Mouse (Mus musculus) myocyte (in vitro differentiated cells): ENCODE data around the gene Nelfb. TPM values are rescaled to one million over a fixed set of nuclear protein-coding genes. Genes with fewer than 3 reads are reported as not detected.
A peak's percentile ranks its signal among the peaks of the same experiment; 100 is the strongest.

Experiments
- H3K27me3 ChIP-seq: one replicate; pipeline ENCODE4 v1.6.1; 2011; ENCODE audit not compliant: control insufficient read depth, insufficient read depth, insufficient read length
- H3K36me3 ChIP-seq: one replicate; pipeline ENCODE4 v1.6.1; 2011; ENCODE audit not compliant: control insufficient read depth, insufficient read depth
- H3K4me2 ChIP-seq: one replicate; pipeline ENCODE4 v1.6.1; 2011; ENCODE audit warnings: low read depth, control low read depth
- H3K4me3 ChIP-seq: one replicate; pipeline ENCODE4 v1.5.1; 2011; ENCODE audit warnings: mild to moderate bottlenecking, control low read depth, moderate library complexity
- H3K79me2 ChIP-seq: one replicate; pipeline ENCODE4 v1.6.1; 2011; ENCODE audit not compliant: control insufficient read depth, insufficient read depth
- H3ac ChIP-seq: one replicate; pipeline ENCODE4 v1.6.1; 2011; ENCODE audit not compliant: control insufficient read depth, insufficient read length
- CEBPB ChIP-seq: IDR thresholded peaks from 2 replicates; pipeline ENCODE4 v1.6.1; 2011; ENCODE audit warnings: mild to moderate bottlenecking, moderate library complexity; ENCODE audit not compliant: poor library complexity, insufficient read depth, severe bottlenecking
- E2F4 ChIP-seq: IDR thresholded peaks from one replicate; pipeline ENCODE4 v1.6.1; 2011; ENCODE audit warnings: mild to moderate bottlenecking, control low read depth, moderate library complexity; ENCODE audit not compliant: insufficient read depth
- MAX ChIP-seq: IDR thresholded peaks from one replicate; pipeline ENCODE4 v1.6.1; 2011; ENCODE audit warnings: low read depth, mild to moderate bottlenecking, control low read depth
- MYOD1 ChIP-seq, 3 experiments: IDR thresholded peaks; one replicate each; pipeline ENCODE4 v1.6.1; 2011; ENCODE audit warnings: control low read depth in 2 of 3, low read depth in 2 of 3, mild to moderate bottlenecking in 2 of 3, moderate library complexity in 1 of 3; ENCODE audit not compliant: insufficient read length in 2 of 3, control insufficient read depth in 1 of 3
- MYOG ChIP-seq, 3 experiments: IDR thresholded peaks; one replicate each; pipeline ENCODE4 v1.6.1; 2011; ENCODE audit warnings: control low read depth in 2 of 3, low read depth in 2 of 3, mild to moderate bottlenecking in 2 of 3; ENCODE audit not compliant: insufficient read length in 2 of 3, control insufficient read depth in 1 of 3, insufficient read depth in 1 of 3
- POLR2A ChIP-seq: IDR thresholded peaks from one replicate; pipeline ENCODE4 v1.6.1; 2011; ENCODE audit warnings: low read depth, mild to moderate bottlenecking, control low read depth, moderate library complexity; ENCODE audit not compliant: insufficient read length
- POLR2AphosphoS2 ChIP-seq: IDR thresholded peaks from one replicate; pipeline ENCODE4 v1.6.1; 2011; ENCODE audit warnings: low read depth, control low read depth; ENCODE audit not compliant: insufficient read length
- REST ChIP-seq: IDR thresholded peaks from one replicate; pipeline ENCODE4 v1.6.1; 2011; ENCODE audit warnings: mild to moderate bottlenecking, control low read depth, moderate library complexity; ENCODE audit not compliant: insufficient read depth, insufficient read length
- SRF ChIP-seq: IDR thresholded peaks from one replicate; pipeline ENCODE4 v1.6.1; 2011; ENCODE audit warnings: low read depth; ENCODE audit not compliant: control insufficient read depth, insufficient read length
- TCF12 ChIP-seq: IDR thresholded peaks from one replicate; pipeline ENCODE4 v1.6.1; 2011; ENCODE audit warnings: mild to moderate bottlenecking, control low read depth; ENCODE audit not compliant: poor library complexity, insufficient read depth, severe bottlenecking
- TCF3 ChIP-seq: IDR thresholded peaks from one replicate; pipeline ENCODE4 v1.6.1; 2011; ENCODE audit warnings: low read depth, control low read depth; ENCODE audit not compliant: insufficient read length
- USF1 ChIP-seq: IDR thresholded peaks from one replicate; pipeline ENCODE4 v1.6.1; 2011; ENCODE audit warnings: low read depth, mild to moderate bottlenecking, control low read depth, moderate library complexity
- polyA plus RNA-seq: library from polyadenylated mRNA; unstranded; fragments of >200 nt; fragmentation: generic; extraction: Trizol; gene quantifications from one replicate; pipeline ENCODE4 v1.2.1, GENCODE M21; 2012; ENCODE audit warnings: missing spikeins

The Nelfb gene
- polyA plus RNA-seq, 1 experiment, result 55.8 TPM

GRCm38 (mm10) chr2:25183336-25183735 is 28.0 kb downstream of the Nelfb start:
- no peaks in the 10 kb centered on the region for H3K36me3 ChIP-seq
- no peaks in the 10 kb centered on the region for H3K27me3 ChIP-seq
- no peak overlapping the region for H3K4me2 ChIP-seq
- TF ChIP-seq POLR2AphosphoS2 (no peak), SRF (no peak), CEBPB (no peak), MAX (no peak), REST (no peak), MYOG (IDR thresholded peaks at IDR 0.05; ENCODE audit: control insufficient read depth in 1 of 3, insufficient read depth in 1 of 3, insufficient read length in 2 of 3, low read depth in 2 of 3) (no peak), USF1 (no peak), TCF12 (no peak), TCF3 (no peak), E2F4 (no peak), MYOD1 (IDR thresholded peaks at IDR 0.05; ENCODE audit: control insufficient read depth in 1 of 3, insufficient read length in 2 of 3, low read depth in 2 of 3) (no peak), POLR2A (no peak)
- no peaks in the 10 kb centered on the region for H3K79me2 ChIP-seq
- H3K4me3 ChIP-seq, result no peak overlapping the region
- no peak overlapping the region for H3ac ChIP-seq

- no peak overlapping the region for H3K4me2 ChIP-seq
- no peak overlapping the region for H3K4me3 ChIP-seq
- H3ac ChIP-seq, result no peak overlapping the region
- H3K79me2 ChIP-seq, result no peaks in the 10 kb centered on the region
- TF ChIP-seq MYOG (IDR thresholded peaks at IDR 0.05; ENCODE audit: control insufficient read depth in 1 of 3, insufficient read depth in 1 of 3, insufficient read length in 2 of 3, low read depth in 2 of 3) (no peak), POLR2AphosphoS2 (no peak), USF1 (no peak), TCF12 (no peak), SRF (no peak), E2F4 (no peak)
- H3K36me3 ChIP-seq, result no peaks in the 10 kb centered on the region
- H3K27me3 ChIP-seq, result no peaks in the 10 kb centered on the region
Observed at GRCm38 (mm10) chr2:25182664-25183063, 28.6 kb downstream of the Nelfb start.

- H3K4me3 ChIP-seq, result peak overlapping the region; percentile 25
- H3K36me3 ChIP-seq, result no peaks in the 10 kb centered on the region
- TF ChIP-seq POLR2A, result no peak
- TF ChIP-seq USF1, result no peak
- TF ChIP-seq MAX, result no peak
- TF ChIP-seq MYOG (IDR thresholded peaks at IDR 0.05; ENCODE audit: control insufficient read depth in 1 of 3, insufficient read depth in 1 of 3, insufficient read length in 2 of 3, low read depth in 2 of 3), result no peak
- TF ChIP-seq CEBPB, result no peak
- no peak for TF ChIP-seq REST
- no peak for TF ChIP-seq POLR2AphosphoS2
- no peak for TF ChIP-seq TCF12
- no peak for TF ChIP-seq TCF3
- no peak for TF ChIP-seq SRF
- no peak for TF ChIP-seq MYOD1 (IDR thresholded peaks at IDR 0.05; ENCODE audit: control insufficient read depth in 1 of 3, insufficient read length in 2 of 3, low read depth in 2 of 3)
- no peak for TF ChIP-seq E2F4
- peak overlapping the region; percentile 10 for H3ac ChIP-seq
- peak overlapping the region; percentile 91 for H3K4me2 ChIP-seq
- no peaks in the 10 kb centered on the region for H3K79me2 ChIP-seq
- no peaks in the 10 kb centered on the region for H3K27me3 ChIP-seq
Observed at GRCm38 (mm10) chr2:25181891-25182397, 29.3 kb downstream of the Nelfb start.

GRCm38 (mm10) chr2:25180973-25181890 is 30.1 kb downstream of the Nelfb start:
- peak overlapping the region; percentile 10 for H3ac ChIP-seq
- H3K36me3 ChIP-seq, result no peaks in the 10 kb centered on the region
- H3K4me3 ChIP-seq, result peak overlapping the region; percentile 25
- peak overlapping the region; percentile 91 for H3K4me2 ChIP-seq
- H3K27me3 ChIP-seq, result no peaks in the 10 kb centered on the region
- no peak for TF ChIP-seq POLR2AphosphoS2
- peak in 2 of 3 experiments; percentile 61 to 87 for TF ChIP-seq MYOD1 (IDR thresholded peaks at IDR 0.05; ENCODE audit: control insufficient read depth in 1 of 3, insufficient read length in 2 of 3, low read depth in 2 of 3)
- peak in 2 of 3 experiments; percentile 80 for TF ChIP-seq MYOG (IDR thresholded peaks at IDR 0.05; ENCODE audit: control insufficient read depth in 1 of 3, insufficient read depth in 1 of 3, insufficient read length in 2 of 3, low read depth in 2 of 3)
- no peaks in the 10 kb centered on the region for H3K79me2 ChIP-seq

- H3K27me3 ChIP-seq, result no peaks in the 10 kb centered on the region
- peak within 1 kb of the TSS; percentile 91 for H3K4me2 ChIP-seq
- H3K4me3 ChIP-seq, result peak within 1 kb of the TSS; percentile 25
- no peaks in the 10 kb centered on the region for H3K36me3 ChIP-seq
- H3ac ChIP-seq, result peak within 1 kb of the TSS; percentile 10
- TF ChIP-seq REST (no peak), MAX (no peak), POLR2AphosphoS2 (peak; percentile 9), MYOD1 (IDR thresholded peaks at IDR 0.05; ENCODE audit: control insufficient read depth in 1 of 3, insufficient read length in 2 of 3, low read depth in 2 of 3) (no peak), USF1 (peak; percentile 56), SRF (no peak), POLR2A (peak; percentile 45), TCF3 (no peak), E2F4 (peak; percentile 44), CEBPB (no peak), MYOG (IDR thresholded peaks at IDR 0.05; ENCODE audit: control insufficient read depth in 1 of 3, insufficient read depth in 1 of 3, insufficient read length in 2 of 3, low read depth in 2 of 3) (no peak), TCF12 (no peak)
- H3K79me2 ChIP-seq, result no peaks in the 10 kb centered on the region
Observed at GRCm38 (mm10) chr2:25180478-25180903, 30.8 kb downstream of the Nelfb start, which contains the start of gene Nrarp. TSS of gene Nrarp (plus strand) at chr2:25180758.
